Mouse (Mus musculus): ENCODE results near the gene Ptpn14. TPM values are rescaled to one million over a fixed set of nuclear protein-coding genes. Genes with fewer than 3 reads are reported as not detected.
"Not testable (repeated sequence)": the region's sequence is repeated elsewhere in the genome, so short reads cannot be mapped to it uniquely, and the experiment has no call there.

Ptpn14 gene
- 16.1 and 17.0 TPM in 2 replicates for polyA plus RNA-seq (2015; fragmentation: Nextera tagmentation; extraction: Ambion mirVana)

DNA sequence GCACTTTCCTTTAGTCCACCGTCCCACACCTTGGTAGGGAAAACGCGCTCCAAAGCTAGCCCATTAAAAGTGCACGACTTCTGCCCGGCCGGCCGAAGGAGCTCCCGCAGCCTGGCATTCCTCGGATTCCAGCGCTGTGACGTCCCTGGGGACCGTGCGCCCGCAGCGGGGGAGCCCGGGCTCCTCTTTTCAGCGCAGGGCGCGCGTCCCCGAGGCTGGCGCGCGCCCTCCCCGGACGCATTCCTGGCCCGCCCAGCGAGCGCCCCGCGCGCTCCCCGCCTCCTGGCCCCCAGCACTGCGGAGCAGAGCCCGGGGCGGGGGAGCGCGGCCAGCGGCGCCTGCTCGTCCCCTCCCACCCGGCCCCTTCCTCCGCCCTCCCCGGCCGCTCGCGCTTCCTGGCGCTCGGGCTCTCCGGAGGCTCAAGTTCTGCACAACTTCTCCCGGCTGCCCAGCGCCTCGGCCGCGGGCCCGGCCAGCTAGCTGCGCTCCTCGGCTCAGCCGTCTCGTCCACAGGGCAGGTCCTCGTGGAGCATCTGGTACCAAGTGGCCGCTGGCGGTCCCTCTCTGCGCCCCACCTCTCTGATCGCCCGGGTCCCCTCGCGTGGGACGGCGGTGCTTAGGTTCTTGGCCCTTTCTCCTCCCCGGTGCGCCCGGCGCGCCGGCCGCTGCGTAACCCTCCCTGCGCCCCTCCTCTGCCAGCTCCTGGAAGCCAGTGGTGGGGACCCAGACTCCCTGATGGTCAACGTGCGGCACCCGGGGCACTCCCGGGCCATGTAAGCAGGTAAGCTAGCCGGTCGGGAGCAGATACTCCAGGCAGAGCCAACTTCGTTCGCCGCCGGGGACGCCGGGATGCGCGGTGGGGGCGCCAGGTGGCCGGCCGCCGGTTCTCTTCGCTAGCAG lies at the start of gene Ptpn14:
Gene Ptpn14, plus strand, starts transcription at position 385 of the 900 bp plus-strand sequence.
- peak; percentile 93 for ATAC-seq (ENCODE audit: low FRiP score, low TSS enrichment)
- no peaks in the 10 kb centered on the region for H3K36me3 ChIP-seq (ENCODE audit: insufficient read depth, low read length)
- H3K9ac ChIP-seq (replicated peaks; ENCODE audit: low read length), result peak within 1 kb of the TSS; percentile 96
- peak within 1 kb of the TSS; percentile 82 for H3K4me2 ChIP-seq (replicated peaks; ENCODE audit: low read depth, low read length)
- peak within 1 kb of the TSS; percentile 95 for H3K4me3 ChIP-seq (ENCODE audit: low read length)
- WGBS, result under 1% methylated on average over 92 of the region's 98 CpGs
- H3K27me3 ChIP-seq (ENCODE audit: insufficient read depth, low read length), result no peaks in the 10 kb centered on the region
- no peaks in the 10 kb centered on the region for H3K9me3 ChIP-seq (ENCODE audit: low read length)
- peaks cover 58% of the 10 kb centered on the region for H3K4me1 ChIP-seq (ENCODE audit: insufficient read depth, low read length)
- H3K27ac ChIP-seq (ENCODE audit: low read length), result peak within 1 kb of the TSS; percentile 98

DNA sequence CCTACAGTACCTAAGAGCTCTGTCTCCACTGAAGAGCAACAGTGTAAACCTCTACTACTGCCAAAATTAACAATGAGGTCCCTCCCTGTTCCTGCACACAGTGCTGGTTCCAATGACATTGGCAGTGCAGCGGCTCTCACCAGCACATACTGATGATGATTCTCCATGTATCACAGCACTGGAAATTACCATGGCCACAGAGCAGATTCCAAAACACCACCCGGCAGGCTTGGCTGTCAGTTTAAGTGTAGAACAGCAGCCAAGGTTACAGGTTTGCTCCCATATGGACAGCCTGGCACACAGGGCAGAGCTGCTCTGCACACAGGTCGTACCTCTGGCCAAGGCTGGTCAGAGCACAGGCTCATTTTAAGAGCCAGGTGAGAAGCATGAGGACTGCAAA lies 48.5 kb upstream of the Ptpn14 start:
- WGBS, result 96% methylated on average over 3 of the region's 3 CpGs
- Histone ChIP-seq H3K4me3 (ENCODE audit: low read length) (no peak overlapping the region), H3K27ac (ENCODE audit: low read length) (no peak overlapping the region), H3K4me1 (ENCODE audit: insufficient read depth, low read length) (no peaks in the 10 kb centered on the region), H3K9me3 (ENCODE audit: low read length) (no peaks in the 10 kb centered on the region), H3K27me3 (ENCODE audit: insufficient read depth, low read length) (no peaks in the 10 kb centered on the region), H3K36me3 (ENCODE audit: insufficient read depth, low read length) (peaks cover 53% of the 10 kb centered on the region), H3K9ac (replicated peaks; ENCODE audit: low read length) (no peak overlapping the region), H3K4me2 (replicated peaks; ENCODE audit: low read depth, low read length) (no peak overlapping the region)
- ATAC-seq (ENCODE audit: low FRiP score, low TSS enrichment), result no peak

DNA sequence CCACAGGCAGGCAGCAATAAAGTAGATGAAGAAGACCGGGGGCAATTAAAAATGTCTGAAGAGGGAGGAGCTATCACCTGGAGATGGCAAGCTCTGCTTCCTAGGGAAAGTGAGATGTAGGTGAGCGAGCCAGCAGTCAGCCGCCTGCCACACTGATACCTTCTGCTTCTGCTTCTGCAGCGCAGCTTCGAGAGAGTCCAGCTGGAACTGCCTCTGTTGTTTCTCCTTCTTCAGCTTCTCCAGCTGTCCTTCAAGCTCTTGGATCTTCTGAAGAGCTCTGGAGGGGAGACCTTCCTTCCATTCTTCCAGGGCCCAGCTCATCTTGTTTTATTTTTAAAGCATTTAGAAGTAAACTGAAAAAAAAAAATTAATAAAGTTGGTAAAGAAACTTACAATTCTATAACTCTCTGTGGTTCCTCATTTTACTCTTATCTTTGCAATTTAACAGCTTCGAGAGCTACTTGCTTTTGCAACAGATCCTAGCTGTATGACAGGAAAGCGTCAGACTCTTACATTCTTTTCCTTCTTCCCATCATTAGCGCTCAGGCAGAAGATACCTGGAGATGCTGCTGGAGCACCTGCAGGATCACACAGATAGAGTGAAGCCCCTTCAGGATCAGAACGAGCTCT lies 43.2 kb upstream of the Ptpn14 start:
- no peaks in the 10 kb centered on the region for H3K27me3 ChIP-seq (ENCODE audit: insufficient read depth, low read length)
- WGBS, result 93% methylated on average over 9 of the region's 9 CpGs
- no peak overlapping the region for H3K27ac ChIP-seq (ENCODE audit: low read length)
- no peak overlapping the region for H3K4me2 ChIP-seq (replicated peaks; ENCODE audit: low read depth, low read length)
- H3K36me3 ChIP-seq (ENCODE audit: insufficient read depth, low read length), result peaks cover 33% of the 10 kb centered on the region
- H3K9ac ChIP-seq (replicated peaks; ENCODE audit: low read length), result no peak overlapping the region
- no peak for ATAC-seq (ENCODE audit: low FRiP score, low TSS enrichment)
- no peak overlapping the region for H3K4me3 ChIP-seq (ENCODE audit: low read length)
- H3K9me3 ChIP-seq (ENCODE audit: low read length), result no peaks in the 10 kb centered on the region
- H3K4me1 ChIP-seq (ENCODE audit: insufficient read depth, low read length), result peaks cover 31% of the 10 kb centered on the region

DNA sequence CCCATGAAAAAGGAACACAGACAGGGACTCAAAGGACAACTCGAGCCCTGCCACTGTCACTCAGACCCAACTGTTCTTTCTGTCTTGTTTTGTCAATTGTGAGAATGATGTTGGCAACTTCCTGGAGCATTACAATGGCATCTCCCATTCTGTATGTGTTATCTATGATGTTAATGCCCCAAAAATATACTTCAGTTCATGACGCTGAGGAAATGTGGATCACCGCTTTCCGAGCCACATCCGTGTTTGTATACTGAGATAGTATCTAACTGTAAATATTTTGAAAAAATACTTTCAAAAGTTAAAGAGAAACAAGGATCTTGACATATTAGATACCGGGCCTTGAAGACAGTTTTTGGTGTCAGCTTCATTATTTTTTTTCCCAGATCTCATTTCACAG lies 42.0 kb upstream of the Ptpn14 start:
- Histone ChIP-seq H3K4me3 (ENCODE audit: low read length) (no peak overlapping the region), H3K36me3 (ENCODE audit: insufficient read depth, low read length) (peaks cover 29% of the 10 kb centered on the region), H3K27ac (ENCODE audit: low read length) (no peak overlapping the region), H3K4me1 (ENCODE audit: insufficient read depth, low read length) (peaks cover 36% of the 10 kb centered on the region), H3K27me3 (ENCODE audit: insufficient read depth, low read length) (no peaks in the 10 kb centered on the region), H3K9me3 (ENCODE audit: low read length) (no peaks in the 10 kb centered on the region), H3K4me2 (replicated peaks; ENCODE audit: low read depth, low read length) (peak overlapping the region; percentile 76; the same call in 1 of the 2 replicates), H3K9ac (replicated peaks; ENCODE audit: low read length) (0 out of 2 replicates have a peak overlapping the region, but pooled peaks have one; percentile 2)
- ATAC-seq (ENCODE audit: low FRiP score, low TSS enrichment), result no peak
- WGBS, result 65% methylated on average over 6 of the region's 6 CpGs

DNA sequence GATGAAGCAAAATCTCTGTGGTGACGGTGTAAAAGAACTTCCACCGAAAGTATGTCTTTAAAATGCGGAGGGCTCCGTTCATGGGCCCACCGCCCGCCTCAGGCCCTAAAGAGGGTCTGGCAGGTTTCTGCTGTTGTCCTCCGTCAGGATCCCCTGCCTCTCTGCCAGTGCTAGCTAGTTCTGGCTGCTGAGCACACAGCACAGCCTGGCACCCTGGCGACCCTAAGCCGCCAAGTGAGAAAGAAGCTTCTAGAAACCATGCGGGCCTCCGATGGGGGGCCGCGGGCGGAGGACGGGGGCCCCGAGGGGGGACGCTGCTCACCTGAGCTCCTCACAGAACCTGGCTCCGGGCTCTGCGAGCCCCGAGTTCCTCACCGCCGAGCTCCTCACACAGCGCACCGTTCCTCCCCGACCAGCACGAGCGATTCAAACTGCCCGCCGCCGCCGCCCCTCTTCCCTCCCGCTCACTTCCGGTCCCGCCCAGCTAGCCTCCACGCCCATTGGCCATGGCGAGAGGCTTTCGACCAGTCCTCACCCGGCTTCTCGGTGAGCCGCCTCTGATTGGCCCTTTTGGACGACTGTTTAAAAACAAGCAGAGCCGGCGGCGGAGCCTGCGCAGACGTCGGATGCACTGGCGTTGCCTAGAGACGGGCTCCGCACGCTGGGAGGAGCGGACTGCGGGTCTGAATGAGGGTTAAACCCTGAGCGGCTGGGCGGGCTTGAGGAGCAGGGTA lies 40.2 kb upstream of the Ptpn14 start, which contains the start of gene Cenpf:
Gene Cenpf, minus strand, starts transcription at position 433 of the 734 bp plus-strand sequence.
- ATAC-seq (ENCODE audit: low FRiP score, low TSS enrichment), result peak; percentile 100
- peaks cover 36% of the 10 kb centered on the region for H3K4me1 ChIP-seq (ENCODE audit: insufficient read depth, low read length)
- peaks cover 19% of the 10 kb centered on the region for H3K36me3 ChIP-seq (ENCODE audit: insufficient read depth, low read length)
- no peaks in the 10 kb centered on the region for H3K27me3 ChIP-seq (ENCODE audit: insufficient read depth, low read length)
- H3K4me2 ChIP-seq (replicated peaks; ENCODE audit: low read depth, low read length), result peak within 1 kb of the TSS; percentile 76
- H3K27ac ChIP-seq (ENCODE audit: low read length), result 0 out of 2 replicates have a peak within 1 kb of the TSS, but pooled peaks have one; percentile 36
- H3K9me3 ChIP-seq (ENCODE audit: low read length), result no peaks in the 10 kb centered on the region
- H3K9ac ChIP-seq (replicated peaks; ENCODE audit: low read length), result peak within 1 kb of the TSS; percentile 83
- under 1% methylated on average over 48 of the region's 55 CpGs for WGBS
- peak within 1 kb of the TSS; percentile 79 for H3K4me3 ChIP-seq (ENCODE audit: low read length)

DNA sequence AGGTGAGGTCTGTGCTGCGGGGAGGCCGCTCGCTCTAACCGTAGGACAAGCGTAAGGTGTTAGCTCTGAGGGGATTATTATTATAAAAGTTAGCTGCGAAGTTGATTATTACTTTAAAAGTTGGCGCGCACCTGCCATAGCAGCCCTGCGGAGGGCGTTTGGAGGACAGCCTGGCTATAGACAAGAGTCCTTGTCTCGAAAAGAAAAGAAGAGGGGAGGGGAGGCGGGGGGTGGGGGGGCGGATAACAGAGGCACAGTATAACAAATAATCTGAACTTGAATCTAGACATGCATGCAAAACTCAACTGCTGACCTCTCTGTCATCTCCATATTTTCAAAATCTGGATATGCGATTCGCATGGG lies 39.7 kb upstream of the Ptpn14 start:
- H3K9ac ChIP-seq (replicated peaks; ENCODE audit: low read length), result peak overlapping the region; percentile 69
- WGBS, result under 1% methylated on average over 15 of the region's 15 CpGs
- 0 out of 2 replicates have a peak overlapping the region, but pooled peaks have one; percentile 36 for H3K27ac ChIP-seq (ENCODE audit: low read length)
- H3K27me3 ChIP-seq (ENCODE audit: insufficient read depth, low read length), result no peaks in the 10 kb centered on the region
- H3K4me2 ChIP-seq (replicated peaks; ENCODE audit: low read depth, low read length), result peak overlapping the region; percentile 57
- no peaks in the 10 kb centered on the region for H3K9me3 ChIP-seq (ENCODE audit: low read length)
- peaks cover 15% of the 10 kb centered on the region for H3K36me3 ChIP-seq (ENCODE audit: insufficient read depth, low read length)
- H3K4me3 ChIP-seq (ENCODE audit: low read length), result peak overlapping the region; percentile 79
- peak; percentile 0; the same call in 1 of the 2 replicates for ATAC-seq (ENCODE audit: low FRiP score, low TSS enrichment)
- H3K4me1 ChIP-seq (ENCODE audit: insufficient read depth, low read length), result peaks cover 36% of the 10 kb centered on the region

DNA sequence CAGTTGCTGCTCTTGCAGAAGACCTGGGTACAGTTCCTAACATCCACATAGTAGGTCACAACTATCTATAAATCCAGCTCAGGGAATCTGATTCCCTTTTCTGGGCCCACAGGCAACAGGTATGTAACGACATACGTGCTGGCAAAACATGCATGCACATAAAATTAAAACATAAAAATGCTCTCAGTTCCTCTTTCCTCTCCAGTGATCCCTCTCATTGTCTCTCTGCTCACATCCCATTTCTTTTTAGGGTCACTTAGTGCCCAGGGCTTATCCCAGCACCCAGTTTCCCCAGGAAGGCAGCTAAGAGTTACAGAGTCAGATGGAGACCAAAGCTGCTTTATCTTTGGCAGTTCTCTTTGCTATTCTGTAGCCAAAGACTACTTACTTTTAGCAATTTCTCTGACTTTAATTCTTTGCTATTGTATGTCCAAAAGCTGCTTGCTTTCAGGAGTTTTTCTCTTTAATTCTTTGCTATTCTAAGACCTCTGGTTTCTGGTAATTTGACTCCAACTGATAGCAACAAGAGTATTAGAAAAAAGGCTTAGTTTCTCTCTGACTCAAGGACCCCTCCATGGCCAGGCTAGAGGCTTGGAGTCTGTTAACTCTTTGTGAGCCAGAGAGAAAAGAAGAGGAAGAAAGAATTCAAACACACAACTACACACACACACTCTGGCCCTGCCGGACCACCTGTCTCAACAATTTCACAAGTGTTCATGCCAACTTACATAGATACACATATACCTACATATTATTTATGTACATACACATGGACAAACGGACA lies 38.8 kb upstream of the Ptpn14 start:
- H3K4me3 ChIP-seq (ENCODE audit: low read length), result peak overlapping the region; percentile 79
- peak overlapping the region; percentile 57 for H3K4me2 ChIP-seq (replicated peaks; ENCODE audit: low read depth, low read length)
- WGBS, result 37% methylated on average over 4 of the region's 4 CpGs
- ATAC-seq (ENCODE audit: low FRiP score, low TSS enrichment), result no peak
- peak overlapping the region; percentile 69 for H3K9ac ChIP-seq (replicated peaks; ENCODE audit: low read length)
- no peaks in the 10 kb centered on the region for H3K9me3 ChIP-seq (ENCODE audit: low read length)
- no peaks in the 10 kb centered on the region for H3K27me3 ChIP-seq (ENCODE audit: insufficient read depth, low read length)
- peaks cover 6% of the 10 kb centered on the region for H3K36me3 ChIP-seq (ENCODE audit: insufficient read depth, low read length)
- peaks cover 36% of the 10 kb centered on the region for H3K4me1 ChIP-seq (ENCODE audit: insufficient read depth, low read length)
- no peak overlapping the region for H3K27ac ChIP-seq (ENCODE audit: low read length)

DNA sequence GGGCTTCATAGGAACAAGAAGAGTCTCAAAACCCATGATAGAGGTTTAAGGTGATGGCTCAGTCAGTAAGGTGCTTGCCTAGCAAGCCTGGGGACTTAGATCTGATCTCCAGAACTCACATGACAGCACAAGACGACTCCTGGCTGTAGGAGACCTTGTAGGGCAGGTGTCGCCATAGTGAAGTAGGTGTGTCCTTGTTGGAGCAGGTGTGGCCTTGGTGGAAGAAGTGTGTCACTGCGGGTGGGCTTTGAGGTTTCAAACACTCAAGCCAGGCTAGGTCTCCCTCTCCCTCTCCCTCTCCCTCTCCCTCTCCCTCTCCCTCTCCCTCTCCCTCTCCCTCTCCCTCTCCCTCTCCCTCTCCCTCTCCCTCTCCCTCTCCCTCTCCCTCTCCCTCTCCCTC lies 35.6 kb upstream of the Ptpn14 start:
- H3K36me3 ChIP-seq (ENCODE audit: insufficient read depth, low read length); ATAC-seq (ENCODE audit: low FRiP score, low TSS enrichment): not testable (repeated sequence)
- WGBS, result 46% methylated on average over 3 of the region's 3 CpGs

DNA sequence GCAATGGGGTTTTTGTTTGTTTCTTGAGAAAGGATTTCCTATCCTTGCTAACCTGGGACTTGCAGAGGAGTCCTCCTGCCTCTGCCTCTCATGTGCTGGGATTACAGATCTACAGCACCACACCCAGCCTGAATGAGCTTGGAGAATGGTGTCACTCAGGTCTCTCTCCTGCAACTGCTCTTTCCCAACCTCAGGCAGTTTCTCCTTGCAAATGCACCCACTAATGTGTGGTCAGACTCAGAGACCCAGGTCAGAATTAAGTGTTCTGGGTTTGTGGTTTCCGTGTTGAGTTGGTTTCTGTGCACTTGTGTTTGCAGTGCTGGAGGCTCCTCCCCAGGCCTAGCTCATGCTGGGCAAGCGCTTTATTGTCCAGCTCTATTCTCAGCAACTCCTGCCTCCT lies 33.7 kb upstream of the Ptpn14 start:
- no peaks in the 10 kb centered on the region for H3K9me3 ChIP-seq (ENCODE audit: low read length)
- no peak overlapping the region for H3K4me3 ChIP-seq (ENCODE audit: low read length)
- no peak overlapping the region for H3K27ac ChIP-seq (ENCODE audit: low read length)
- no peaks in the 10 kb centered on the region for H3K27me3 ChIP-seq (ENCODE audit: insufficient read depth, low read length)
- no peak overlapping the region for H3K9ac ChIP-seq (replicated peaks; ENCODE audit: low read length)
- ATAC-seq (ENCODE audit: low FRiP score, low TSS enrichment), result no peak
- 88% methylated on average over 2 of the region's 2 CpGs for WGBS
- H3K4me2 ChIP-seq (replicated peaks; ENCODE audit: low read depth, low read length), result no peak overlapping the region
- H3K36me3 ChIP-seq (ENCODE audit: insufficient read depth, low read length), result no peaks in the 10 kb centered on the region
- peaks cover 10% of the 10 kb centered on the region for H3K4me1 ChIP-seq (ENCODE audit: insufficient read depth, low read length)

More for the DNA sequence above, 35.6 kb upstream of the Ptpn14 start:
- H3K9me3 ChIP-seq (ENCODE audit: low read length); H3K27ac ChIP-seq (ENCODE audit: low read length); H3K4me2 ChIP-seq (replicated peaks; ENCODE audit: low read depth, low read length); H3K27me3 ChIP-seq (ENCODE audit: insufficient read depth, low read length); H3K9ac ChIP-seq (replicated peaks; ENCODE audit: low read length); H3K4me3 ChIP-seq (ENCODE audit: low read length): not testable (repeated sequence)
- peaks cover 20% of the 10 kb centered on the region for H3K4me1 ChIP-seq (ENCODE audit: insufficient read depth, low read length)

Data from kidney, embryonic 16.5 days (tissue).